Mouse (Mus musculus): ENCODE measurements around the gene Rnf114. TPM values are rescaled to one million over a fixed set of nuclear protein-coding genes. Genes with fewer than 3 reads are reported as not detected.

Gene Rnf114
- polyA plus RNA-seq, 1 experiment from 2014 or later = 139 TPM

GRCm38 (mm10) chr2:167539536-167540476, 47.4 kb downstream of the Rnf114 start:
- 12% methylated on average over 14 of the region's 14 CpGs for WGBS
- Histone ChIP-seq H3K27ac (replicated peaks) (peak overlapping the region; percentile 63; the same call in 1 of the 2 replicates), H3K36me3 (no peaks in the 10 kb centered on the region), H3K9me3 (replicated peaks) (no peaks in the 10 kb centered on the region), H3K4me3 (peak overlapping the region; percentile 62), H3K27me3 (ENCODE audit: low read depth, poor library complexity, severe bottlenecking) (peaks cover 84% of the 10 kb centered on the region), H3K4me1 (peaks cover 73% of the 10 kb centered on the region)
- DNase-seq (ENCODE audit: low spot score) = no peak

DNA sequence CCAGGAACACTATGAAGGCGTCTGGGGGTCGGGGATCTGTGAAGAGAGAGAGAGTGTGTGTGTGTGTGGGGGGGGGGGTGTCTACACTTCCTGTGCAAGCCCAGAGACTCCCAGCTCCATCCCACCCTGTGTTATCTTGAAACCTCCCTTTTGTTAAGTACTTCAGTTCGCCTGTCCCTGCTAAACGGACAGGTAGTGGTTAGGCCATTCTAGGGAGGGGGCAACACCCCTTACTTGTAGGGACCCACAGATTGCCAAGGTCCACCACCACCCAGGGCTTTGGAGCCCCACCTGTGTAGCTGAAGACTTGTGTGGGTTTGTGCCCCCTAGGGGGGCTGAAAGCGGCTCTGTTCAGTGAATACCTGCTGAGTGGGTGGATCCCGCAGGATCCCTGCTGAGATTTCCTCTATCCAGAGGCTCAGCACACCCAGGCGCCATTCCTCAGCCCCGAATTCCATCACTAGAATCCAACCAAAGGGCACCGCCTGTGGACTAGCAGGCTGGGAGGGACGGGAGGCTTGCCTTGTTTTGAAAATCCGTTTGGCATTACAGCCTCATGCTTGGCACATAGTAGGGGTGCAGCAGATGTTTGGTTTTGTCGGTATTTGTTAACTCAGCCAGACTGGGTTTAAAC, 48.1 kb downstream of the Rnf114 start:
- H3K27me3 ChIP-seq (ENCODE audit: low read depth, poor library complexity, severe bottlenecking) = peaks cover 77% of the 10 kb centered on the region
- no peaks in the 10 kb centered on the region for H3K9me3 ChIP-seq (replicated peaks)
- peak overlapping the region; percentile 63 for H3K27ac ChIP-seq (replicated peaks)
- peaks cover 73% of the 10 kb centered on the region for H3K4me1 ChIP-seq
- H3K36me3 ChIP-seq = no peaks in the 10 kb centered on the region
- no peak for DNase-seq (ENCODE audit: low spot score)
- H3K4me3 ChIP-seq = peak overlapping the region; percentile 42
- WGBS = 4% methylated on average over 12 of the region's 12 CpGs

- H3K4me3 ChIP-seq = peak overlapping the region; percentile 42
- H3K9me3 ChIP-seq (replicated peaks) = no peaks in the 10 kb centered on the region
- no peak for DNase-seq (ENCODE audit: low spot score)
- 12% methylated on average over 6 of the region's 6 CpGs for WGBS
- H3K27ac ChIP-seq (replicated peaks) = peak overlapping the region; percentile 63
- peaks cover 69% of the 10 kb centered on the region for H3K27me3 ChIP-seq (ENCODE audit: low read depth, poor library complexity, severe bottlenecking)
- peaks cover 73% of the 10 kb centered on the region for H3K4me1 ChIP-seq
- no peaks in the 10 kb centered on the region for H3K36me3 ChIP-seq
These were observed 48.9 kb downstream of the Rnf114 start for GRCm38 (mm10) chr2:167541324-167541723.

- peaks cover 65% of the 10 kb centered on the region for H3K27me3 ChIP-seq (ENCODE audit: low read depth, poor library complexity, severe bottlenecking)
- H3K4me1 ChIP-seq = peaks cover 73% of the 10 kb centered on the region
- H3K36me3 ChIP-seq = no peaks in the 10 kb centered on the region
- H3K27ac ChIP-seq (replicated peaks) = peak overlapping the region; percentile 63; the same call in 1 of the 2 replicates
- no peaks in the 10 kb centered on the region for H3K9me3 ChIP-seq (replicated peaks)
- no peak for DNase-seq (ENCODE audit: low spot score)
- peak overlapping the region; percentile 42 for H3K4me3 ChIP-seq
- WGBS = 68% methylated on average over 12 of the region's 12 CpGs
These were observed 49.3 kb downstream of the Rnf114 start for GRCm38 (mm10) chr2:167541761-167542160.

DNA sequence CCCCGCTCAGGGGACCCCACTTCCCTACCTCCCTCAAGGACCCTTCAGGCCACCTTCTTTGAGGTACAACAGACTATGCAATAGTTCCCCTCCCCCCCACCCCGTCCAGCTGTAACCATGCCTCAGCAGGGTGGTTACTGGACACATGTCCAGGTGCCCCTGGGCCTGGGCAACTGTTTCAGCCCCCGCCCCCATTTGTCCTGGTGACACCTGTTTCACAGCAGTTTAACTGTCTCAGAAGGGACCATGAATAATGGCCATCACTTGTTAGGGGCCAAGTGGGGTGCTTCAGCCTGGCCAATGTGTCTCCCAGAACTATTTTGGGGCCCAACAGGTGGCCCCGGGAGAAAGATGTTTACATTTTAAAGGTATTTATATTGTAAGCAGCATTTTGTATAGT, 49.9 kb downstream of the Rnf114 start:
- Histone ChIP-seq H3K36me3 (no peaks in the 10 kb centered on the region), H3K4me1 (peaks cover 67% of the 10 kb centered on the region), H3K27ac (replicated peaks) (peak overlapping the region; percentile 63; the same call in 1 of the 2 replicates), H3K4me3 (peak overlapping the region; percentile 42; the same call in 1 of the 2 replicates), H3K27me3 (ENCODE audit: low read depth, poor library complexity, severe bottlenecking) (peaks cover 59% of the 10 kb centered on the region), H3K9me3 (replicated peaks) (no peaks in the 10 kb centered on the region)
- WGBS = 79% methylated on average over 4 of the region's 4 CpGs
- no peak for DNase-seq (ENCODE audit: low spot score)

DNA sequence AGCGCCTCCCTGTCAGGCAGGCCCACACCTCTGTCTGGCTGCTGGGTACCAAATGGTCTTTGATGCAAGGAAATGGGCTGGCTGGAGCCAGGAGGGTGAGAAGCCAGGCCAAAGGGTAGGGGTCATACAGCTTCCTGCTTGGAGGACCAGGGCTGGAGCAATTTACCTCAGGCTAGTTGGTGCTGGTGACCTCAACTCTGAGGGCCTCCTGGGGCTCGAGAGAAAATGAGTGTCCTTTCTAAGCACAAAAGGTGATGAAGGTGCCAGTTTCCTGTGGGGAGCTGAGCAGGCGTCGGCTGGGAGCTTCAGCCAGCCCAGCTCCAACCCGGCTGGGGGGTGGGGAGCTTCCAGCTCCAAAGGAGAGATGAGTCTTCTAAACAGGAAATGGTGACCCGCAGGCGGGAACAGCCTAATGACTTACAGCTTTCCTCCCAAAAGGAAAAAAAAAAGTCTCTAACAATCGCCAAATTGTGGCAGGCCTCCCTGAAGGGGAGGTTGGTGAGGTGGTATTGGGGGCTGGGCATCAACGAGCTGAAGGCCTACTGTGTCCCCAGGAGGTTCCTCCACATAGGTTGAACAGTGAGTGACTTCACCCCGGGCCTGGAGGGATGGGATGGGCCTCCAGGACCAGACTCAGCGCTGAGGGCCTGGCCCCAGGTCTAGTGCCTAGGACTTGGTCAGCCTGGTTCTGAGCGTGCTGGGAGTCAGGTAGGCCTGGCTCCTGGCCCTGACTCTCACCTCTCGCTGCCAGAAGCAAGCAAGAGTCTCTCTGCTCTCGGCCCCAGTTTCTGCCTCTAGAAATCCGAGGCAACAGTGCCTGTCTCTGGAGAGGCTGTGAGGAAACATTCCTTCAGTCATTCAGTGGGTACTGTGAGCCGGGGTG, 50.9 kb downstream of the Rnf114 start:
- WGBS = 33% methylated on average over 16 of the region's 16 CpGs

GRCm38 (mm10) chr2:167544004-167544356, 51.5 kb downstream of the Rnf114 start:
- Histone ChIP-seq H3K4me1 (peaks cover 51% of the 10 kb centered on the region), H3K27ac (replicated peaks) (peak overlapping the region; percentile 53), H3K4me3 (no peak overlapping the region), H3K36me3 (no peaks in the 10 kb centered on the region), H3K9me3 (replicated peaks) (no peaks in the 10 kb centered on the region), H3K27me3 (ENCODE audit: low read depth, poor library complexity, severe bottlenecking) (peaks cover 43% of the 10 kb centered on the region)
- no peak for DNase-seq (ENCODE audit: low spot score)
- 18% methylated on average over 4 of the region's 4 CpGs for WGBS

More for the DNA sequence above, 50.9 kb downstream of the Rnf114 start:
- H3K9me3 ChIP-seq (replicated peaks) = no peaks in the 10 kb centered on the region
- H3K27ac ChIP-seq (replicated peaks) = peak overlapping the region; percentile 53
- no peak overlapping the region for H3K4me3 ChIP-seq
- H3K4me1 ChIP-seq = peaks cover 57% of the 10 kb centered on the region
- H3K27me3 ChIP-seq (ENCODE audit: low read depth, poor library complexity, severe bottlenecking) = peaks cover 49% of the 10 kb centered on the region
- no peaks in the 10 kb centered on the region for H3K36me3 ChIP-seq
- DNase-seq (ENCODE audit: low spot score) = peak; percentile 47

- H3K4me1 ChIP-seq = peaks cover 48% of the 10 kb centered on the region
- H3K36me3 ChIP-seq = no peaks in the 10 kb centered on the region
- 62% methylated on average over 5 of the region's 5 CpGs for WGBS
- DNase-seq (ENCODE audit: low spot score) = no peak
- H3K27ac ChIP-seq (replicated peaks) = peak overlapping the region; percentile 53
- H3K4me3 ChIP-seq = no peak overlapping the region
- peaks cover 38% of the 10 kb centered on the region for H3K27me3 ChIP-seq (ENCODE audit: low read depth, poor library complexity, severe bottlenecking)
- no peaks in the 10 kb centered on the region for H3K9me3 ChIP-seq (replicated peaks)
These were observed 52.0 kb downstream of the Rnf114 start for GRCm38 (mm10) chr2:167544456-167544855.

GRCm38 (mm10) chr2:167546447-167547195, 54.2 kb downstream of the Rnf114 start:
- Histone ChIP-seq H3K27me3 (ENCODE audit: low read depth, poor library complexity, severe bottlenecking) (peaks cover 16% of the 10 kb centered on the region), H3K36me3 (no peaks in the 10 kb centered on the region), H3K9me3 (replicated peaks) (no peaks in the 10 kb centered on the region), H3K4me1 (peaks cover 32% of the 10 kb centered on the region), H3K27ac (replicated peaks) (peak overlapping the region; percentile 24; the same call in 1 of the 2 replicates), H3K4me3 (no peak overlapping the region)
- DNase-seq (ENCODE audit: low spot score) = no peak
- 83% methylated on average over 18 of the region's 18 CpGs for WGBS

DNA sequence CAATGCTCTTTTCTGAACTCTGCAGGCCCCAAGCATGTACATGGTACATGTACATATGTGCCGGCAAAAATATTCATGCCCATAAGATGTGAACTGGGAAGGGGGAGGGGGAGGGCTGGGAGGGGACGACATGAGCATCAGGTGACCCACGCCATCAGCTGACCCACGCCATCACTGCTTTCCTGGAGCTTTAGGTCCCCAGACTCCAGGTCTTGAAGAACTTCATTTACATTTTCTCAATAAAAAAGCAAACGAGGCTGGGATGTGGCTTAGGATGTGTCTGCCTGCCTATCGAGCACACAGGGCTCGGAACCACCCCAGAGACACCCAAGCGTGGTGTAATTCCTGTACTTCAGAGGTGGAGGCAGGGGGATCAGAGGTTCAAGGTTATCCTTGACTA, 55.0 kb downstream of the Rnf114 start:
- H3K27ac ChIP-seq (replicated peaks) = no peak overlapping the region
- WGBS = 77% methylated on average over 8 of the region's 8 CpGs

DNA sequence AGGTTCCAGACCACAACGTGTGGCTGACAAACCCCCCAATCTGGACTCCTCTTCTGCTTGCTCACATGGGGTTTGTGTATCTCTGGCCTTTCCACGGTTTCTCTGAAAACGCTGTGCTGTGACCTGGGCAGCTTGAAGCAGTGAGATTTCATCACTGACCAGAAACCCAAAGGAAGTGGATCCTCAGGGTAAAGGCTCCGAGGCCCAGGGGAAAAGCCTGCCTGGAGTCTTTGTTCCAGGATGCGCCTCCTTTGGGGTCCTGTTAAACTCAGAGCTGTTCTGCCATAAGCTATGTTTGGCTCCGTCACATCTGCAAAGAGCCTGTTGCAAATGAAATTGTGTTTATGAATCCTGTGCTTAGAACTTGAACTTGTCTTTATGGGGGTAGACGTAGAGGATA, 56.5 kb downstream of the Rnf114 start:
- Histone ChIP-seq H3K27me3 (ENCODE audit: low read depth, poor library complexity, severe bottlenecking) (no peaks in the 10 kb centered on the region), H3K36me3 (no peaks in the 10 kb centered on the region), H3K4me1 (peaks cover 23% of the 10 kb centered on the region), H3K4me3 (no peak overlapping the region), H3K9me3 (replicated peaks) (no peaks in the 10 kb centered on the region), H3K27ac (replicated peaks) (no peak overlapping the region)
- DNase-seq (ENCODE audit: low spot score) = no peak
- WGBS = 88% methylated on average over 7 of the region's 7 CpGs

More for the DNA sequence above, 55.0 kb downstream of the Rnf114 start:
- H3K27me3 ChIP-seq (ENCODE audit: low read depth, poor library complexity, severe bottlenecking) = peaks cover 8% of the 10 kb centered on the region
- DNase-seq (ENCODE audit: low spot score) = no peak
- peaks cover 26% of the 10 kb centered on the region for H3K4me1 ChIP-seq
- no peaks in the 10 kb centered on the region for H3K9me3 ChIP-seq (replicated peaks)
- no peaks in the 10 kb centered on the region for H3K36me3 ChIP-seq
- no peak overlapping the region for H3K4me3 ChIP-seq

Data from midbrain, embryonic 10.5 days (tissue).